Mouse (Mus musculus): ENCODE data around the gene Msmo1.

DNA sequence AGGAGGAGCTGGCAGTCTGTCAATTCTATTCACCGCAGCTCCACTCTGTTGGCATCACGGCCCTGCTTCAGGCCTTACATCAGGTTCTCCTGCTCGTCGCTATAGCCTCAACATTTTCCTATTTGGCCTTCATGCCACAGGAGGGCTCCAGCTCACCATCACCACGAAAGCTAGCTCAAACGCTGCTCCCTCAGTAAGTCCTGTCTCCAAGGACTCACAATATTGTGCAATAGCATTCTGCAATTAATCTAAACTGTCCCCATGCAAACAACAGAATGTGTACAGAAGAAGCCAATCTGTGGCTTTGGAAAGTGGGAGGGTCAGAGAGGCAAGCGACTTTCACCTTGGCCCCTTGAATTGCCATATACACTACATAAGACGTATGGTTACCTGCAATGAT, 27.8 kb upstream of the Msmo1 start:
- no peak for TF ChIP-seq POLR2A (IDR thresholded peaks at IDR 0.05; ENCODE audit: insufficient read depth, low read depth, low read length)
- TF ChIP-seq CTCF (IDR thresholded peaks at IDR 0.05) = peak; percentile 40

Data from heart, adult 2 months (tissue).